Mouse (Mus musculus) liver, embryonic 15.5 days (tissue): ENCODE measurements around the gene Uhrf1bp1. TPM values are rescaled to one million over a fixed set of nuclear protein-coding genes. Genes with fewer than 3 reads are reported as not detected.

ENCODE experiments used
- ATAC-seq: fragments of 200-750 bp; cut with Nextera tagmentation; 2 replicates; pipeline ENCODE4 v1.8.0; 2017; ENCODE audit warnings: moderate number of reproducible peaks, mild to moderate bottlenecking, moderate library complexity; ENCODE audit not compliant: insufficient read depth
- H3K27ac ChIP-seq: fragments of 300-500 bp; sonication (generic); replicated peaks from 2 replicates; pipeline ENCODE4 v1.5.1; 2015; ENCODE audit warnings: mild to moderate bottlenecking, inconsistent platforms
- H3K27me3 ChIP-seq: fragments of 300-500 bp; sonication (generic); 2 replicates; pipeline ENCODE4 v1.6.1; 2015; ENCODE audit warnings: mild to moderate bottlenecking, inconsistent platforms
- H3K36me3 ChIP-seq: fragments of 300-500 bp; sonication (generic); replicated peaks from 2 replicates; pipeline ENCODE4 v1.6.1; 2015; ENCODE audit warnings: moderate library complexity, mild to moderate bottlenecking, inconsistent platforms
- H3K4me1 ChIP-seq: fragments of 300-500 bp; sonication (generic); replicated peaks from 2 replicates; pipeline ENCODE4 v1.6.1; 2015; ENCODE audit warnings: inconsistent platforms
- H3K4me2 ChIP-seq: fragments of 300-500 bp; sonication (generic); 2 replicates; pipeline ENCODE4 v1.6.1; 2015; ENCODE audit warnings: moderate library complexity, mild to moderate bottlenecking, inconsistent platforms
- H3K4me3 ChIP-seq: fragments of 300-500 bp; sonication (generic); replicated peaks from 2 replicates; pipeline ENCODE4 v1.5.1; 2015; ENCODE audit warnings: mild to moderate bottlenecking, inconsistent platforms
- H3K9ac ChIP-seq: fragments of 300-500 bp; sonication (generic); 2 replicates; pipeline ENCODE4 v1.6.1; 2015; ENCODE audit warnings: moderate library complexity, mild to moderate bottlenecking, inconsistent platforms
- H3K9me3 ChIP-seq: fragments of 300-500 bp; sonication (generic); replicated peaks from 2 replicates; pipeline ENCODE4 v1.6.1; 2016; ENCODE audit warnings: inconsistent platforms
- whole genome bisulfite sequencing: fragments of 180-500 bp; shearing (Covaris S2); methylation state at CpG from one replicate; pipeline ENCODE4 v1.1.7; 2015; ENCODE audit warnings: mixed read lengths; ENCODE audit not compliant: insufficient replicate concordance; 5-methylcytosine and 5-hydroxymethylcytosine counted together
- polyA plus RNA-seq: library from polyadenylated mRNA; unstranded; fragments of >200 nt; fragmentation: Nextera tagmentation; extraction: Ambion mirVana; gene quantifications from 2 replicates; pipeline ENCODE4 v1.2.1, GENCODE M21; 2015

Uhrf1bp1 gene
- polyA plus RNA-seq, 1 experiment from 2014 or later = 2.2 TPM

GRCm38 (mm10) chr17:27874510-27874909 lies 18.3 kb downstream of the Uhrf1bp1 start:
- no peaks in the 10 kb centered on the region for H3K9me3 ChIP-seq
- H3K36me3 ChIP-seq = peaks cover 17% of the 10 kb centered on the region; the same call in 1 of the 2 replicates
- peaks cover 30% of the 10 kb centered on the region for H3K4me1 ChIP-seq
- no peaks in the 10 kb centered on the region for H3K27me3 ChIP-seq
- no peak overlapping the region for H3K9ac ChIP-seq
- H3K4me2 ChIP-seq = peak overlapping the region; percentile 51
- H3K27ac ChIP-seq = peak overlapping the region; percentile 6; the same call in 1 of the 2 replicates
- no peak overlapping the region for H3K4me3 ChIP-seq
- ATAC-seq = peak; percentile 85
- WGBS = 21% methylated on average over 5 of the region's 5 CpGs

GRCm38 (mm10) chr17:27881518-27881917 lies 25.3 kb downstream of the Uhrf1bp1 start:
- WGBS = 70% methylated on average over 11 of the region's 11 CpGs
- H3K27ac ChIP-seq = no peak overlapping the region
- no peaks in the 10 kb centered on the region for H3K9me3 ChIP-seq
- no peak overlapping the region for H3K9ac ChIP-seq
- H3K27me3 ChIP-seq = no peaks in the 10 kb centered on the region
- no peaks in the 10 kb centered on the region; the same call in 1 of the 2 replicates for H3K4me1 ChIP-seq
- no peak overlapping the region for H3K4me2 ChIP-seq
- H3K4me3 ChIP-seq = no peak overlapping the region
- ATAC-seq = no peak
- H3K36me3 ChIP-seq = peaks cover 65% of the 10 kb centered on the region

- no peak overlapping the region for H3K27ac ChIP-seq
- no peak overlapping the region for H3K4me2 ChIP-seq
- H3K4me1 ChIP-seq = no peaks in the 10 kb centered on the region
- H3K9ac ChIP-seq = no peak overlapping the region
- no peaks in the 10 kb centered on the region for H3K9me3 ChIP-seq
- H3K36me3 ChIP-seq = peaks cover 73% of the 10 kb centered on the region
- WGBS = 84% methylated on average over 8 of the region's 8 CpGs
- no peaks in the 10 kb centered on the region for H3K27me3 ChIP-seq
- H3K4me3 ChIP-seq = no peak overlapping the region
- no peak for ATAC-seq
Observed at GRCm38 (mm10) chr17:27883129-27883528, 26.9 kb downstream of the Uhrf1bp1 start.

- no peaks in the 10 kb centered on the region for H3K9me3 ChIP-seq
- H3K27me3 ChIP-seq = no peaks in the 10 kb centered on the region
- ATAC-seq = no peak
- no peak overlapping the region for H3K4me3 ChIP-seq
- H3K36me3 ChIP-seq = peaks cover 71% of the 10 kb centered on the region
- H3K27ac ChIP-seq = no peak overlapping the region
- H3K4me1 ChIP-seq = no peaks in the 10 kb centered on the region
- WGBS = 76% methylated on average over 6 of the region's 6 CpGs
- H3K4me2 ChIP-seq = no peak overlapping the region
- H3K9ac ChIP-seq = no peak overlapping the region
Observed at GRCm38 (mm10) chr17:27883994-27884393, 27.8 kb downstream of the Uhrf1bp1 start.

GRCm38 (mm10) chr17:27886499-27887210 lies 30.4 kb downstream of the Uhrf1bp1 start:
- no peaks in the 10 kb centered on the region for H3K27me3 ChIP-seq
- 80% methylated on average over 19 of the region's 19 CpGs for WGBS
- H3K4me1 ChIP-seq = no peaks in the 10 kb centered on the region
- H3K4me2 ChIP-seq = no peak overlapping the region
- no peaks in the 10 kb centered on the region for H3K9me3 ChIP-seq
- H3K36me3 ChIP-seq = peaks cover 59% of the 10 kb centered on the region
- no peak for ATAC-seq
- H3K4me3 ChIP-seq = no peak overlapping the region
- no peak overlapping the region for H3K27ac ChIP-seq
- H3K9ac ChIP-seq = no peak overlapping the region

GRCm38 (mm10) chr17:27907512-27908205 lies 51.4 kb downstream of the Uhrf1bp1 start:
- H3K27ac ChIP-seq = peak overlapping the region; percentile 85
- peak; percentile 34 for ATAC-seq
- H3K4me2 ChIP-seq = peak overlapping the region; percentile 99
- peaks cover 17% of the 10 kb centered on the region for H3K36me3 ChIP-seq
- H3K4me1 ChIP-seq = peaks cover 42% of the 10 kb centered on the region
- peak overlapping the region; percentile 93 for H3K4me3 ChIP-seq
- peak overlapping the region; percentile 86 for H3K9ac ChIP-seq
- under 1% methylated on average over 45 of the region's 45 CpGs for WGBS
- H3K9me3 ChIP-seq = no peaks in the 10 kb centered on the region
- H3K27me3 ChIP-seq = no peaks in the 10 kb centered on the region

GRCm38 (mm10) chr17:27908206-27908887 lies 52.1 kb downstream of the Uhrf1bp1 start:
- 1% methylated on average over 12 of the region's 12 CpGs for WGBS
- Histone ChIP-seq H3K27ac (peak overlapping the region; percentile 85), H3K9me3 (no peaks in the 10 kb centered on the region), H3K4me2 (peak overlapping the region; percentile 99), H3K9ac (peak overlapping the region; percentile 86), H3K27me3 (no peaks in the 10 kb centered on the region), H3K36me3 (peaks cover 11% of the 10 kb centered on the region), H3K4me1 (peaks cover 42% of the 10 kb centered on the region), H3K4me3 (peak overlapping the region; percentile 93)
- no peak; the same call in 1 of the 2 replicates for ATAC-seq

- H3K27me3 ChIP-seq = no peaks in the 10 kb centered on the region
- under 1% methylated on average over 78 of the region's 78 CpGs for WGBS
- peak within 1 kb of the TSS; percentile 85 for H3K27ac ChIP-seq
- peaks cover 42% of the 10 kb centered on the region for H3K4me1 ChIP-seq
- H3K9ac ChIP-seq = peak within 1 kb of the TSS; percentile 86
- H3K4me2 ChIP-seq = peak within 1 kb of the TSS; percentile 99
- H3K4me3 ChIP-seq = peak within 1 kb of the TSS; percentile 93
- H3K9me3 ChIP-seq = no peaks in the 10 kb centered on the region
- peak; percentile 84 for ATAC-seq
- peaks cover 5% of the 10 kb centered on the region; the same call in 1 of the 2 replicates for H3K36me3 ChIP-seq
Observed at GRCm38 (mm10) chr17:27908888-27909621, 52.8 kb downstream of the Uhrf1bp1 start, which contains the start of gene Anks1. Gene Anks1 (plus strand): TSS chr17:27909306.

- 1% methylated on average over 53 of the region's 53 CpGs for WGBS
- H3K9me3 ChIP-seq = no peaks in the 10 kb centered on the region
- H3K4me1 ChIP-seq = peaks cover 42% of the 10 kb centered on the region
- peaks cover 1% of the 10 kb centered on the region; the same call in 1 of the 2 replicates for H3K36me3 ChIP-seq
- peak within 1 kb of the TSS; percentile 86 for H3K9ac ChIP-seq
- H3K4me2 ChIP-seq = peak within 1 kb of the TSS; percentile 99
- peak; percentile 50 for ATAC-seq
- peak within 1 kb of the TSS; percentile 93 for H3K4me3 ChIP-seq
- H3K27me3 ChIP-seq = no peaks in the 10 kb centered on the region
- H3K27ac ChIP-seq = peak within 1 kb of the TSS; percentile 85
Observed at GRCm38 (mm10) chr17:27909622-27910500, 53.6 kb downstream of the Uhrf1bp1 start, which contains the start of gene Taf11. Gene Taf11 (minus strand): TSS chr17:27909844.

GRCm38 (mm10) chr17:27911371-27911770 lies 55.1 kb downstream of the Uhrf1bp1 start:
- ATAC-seq = no peak
- Histone ChIP-seq H3K4me2 (0 out of 2 replicates have a peak overlapping the region, but pooled peaks have one; percentile 99), H3K27me3 (no peaks in the 10 kb centered on the region), H3K36me3 (no peaks in the 10 kb centered on the region), H3K4me3 (no peak overlapping the region), H3K9me3 (no peaks in the 10 kb centered on the region), H3K9ac (no peak overlapping the region), H3K27ac (no peak overlapping the region), H3K4me1 (peaks cover 40% of the 10 kb centered on the region)
- 67% methylated on average over 7 of the region's 7 CpGs for WGBS
